30 mouse cellular contexts compared by ENCODE assay signal in genomic region chr13:118658031-118658430, GRCm38 (mm10). TPM values are rescaled to one million over a fixed set of nuclear protein-coding genes. Genes with fewer than 3 reads are reported as not detected.
DNase-seq lines count a peak whose midpoint lies in the region; ATAC-seq and TF ChIP-seq lines count a peak whose summit lies in the region.
"Had no signal": no experiment of that assay in that cellular context is flagged by ENCODE, and none has a peak within 500 bp of the region (broad histone marks: within the 10 kb centered on the region; RNA-seq: fewer than 3 reads in every experiment).

No protein-coding gene starts in this region.

- 70% methylated on average over 2 of the region's 2 CpGs for WGBS in intestine, embryonic 15.5 days
- 77% methylated on average over 2 of the region's 2 CpGs for WGBS in kidney, postnatal 0 days

- no peaks in the 10 kb centered on the region for H3K36me3 ChIP-seq in intestine, embryonic 15.5 days
- no peaks in the 10 kb centered on the region for H3K36me3 ChIP-seq in kidney, postnatal 0 days (ENCODE audit: insufficient read depth, low read length)
- H3K36me3 ChIP-seq: forebrain, embryonic 12.5 days; heart, embryonic 10.5 days; heart, embryonic 15.5 days; hindbrain, embryonic 12.5 days; limb, embryonic 15.5 days; liver, embryonic 13.5 days; midbrain, embryonic 13.5 days had no signal

- H3K4me3 ChIP-seq in intestine, embryonic 15.5 days (replicated peaks) = no peak overlapping the region
- no peak overlapping the region for H3K4me3 ChIP-seq in kidney, postnatal 0 days (replicated peaks; ENCODE audit: low read depth, low read length)
- H3K4me3 ChIP-seq: erythroblast, embryonic 14.5 days; forebrain, embryonic 12.5 days; heart, embryonic 10.5 days; heart, embryonic 15.5 days; hindbrain, embryonic 12.5 days; limb, embryonic 15.5 days; liver, embryonic 13.5 days; megakaryocyte, embryonic 14.5 days; midbrain, embryonic 13.5 days had no signal

- H3K27ac ChIP-seq in intestine, embryonic 15.5 days = no peak overlapping the region
- peak overlapping the region; percentile 40; the same call in 1 of the 2 replicates for H3K27ac ChIP-seq in kidney, postnatal 0 days
- H3K27ac ChIP-seq: forebrain, embryonic 12.5 days; heart, embryonic 10.5 days; heart, embryonic 15.5 days; hindbrain, embryonic 12.5 days; hindbrain, postnatal 0 days; limb, embryonic 15.5 days; liver, embryonic 13.5 days; midbrain, embryonic 13.5 days had no signal

- H3K9me3 ChIP-seq in intestine, embryonic 15.5 days = no peaks in the 10 kb centered on the region
- no peaks in the 10 kb centered on the region for H3K9me3 ChIP-seq in kidney, postnatal 0 days (replicated peaks; ENCODE audit: low read length)
- H3K9me3 ChIP-seq: forebrain, embryonic 12.5 days; heart, embryonic 10.5 days; heart, embryonic 15.5 days; hindbrain, embryonic 12.5 days; limb, embryonic 15.5 days; liver, embryonic 13.5 days; midbrain, embryonic 13.5 days had no signal

- peak; percentile 36 for ATAC-seq in intestine, embryonic 15.5 days
- ATAC-seq in kidney, postnatal 0 days (replicated peaks; ENCODE audit: low FRiP score, low read depth) = no peak
- ATAC-seq: CD4-positive, CD25-positive, alpha-beta regulatory T cell, adult 4 months; hindbrain, postnatal 0 days; lung, postnatal 0 days; midbrain, embryonic 13.5 days had no signal

- no peaks in the 10 kb centered on the region for H3K4me1 ChIP-seq in intestine, embryonic 15.5 days (replicated peaks)
- H3K4me1 ChIP-seq in kidney, postnatal 0 days (replicated peaks; ENCODE audit: insufficient read depth, low read length) = no peaks in the 10 kb centered on the region
- H3K4me1 ChIP-seq: forebrain, embryonic 12.5 days; heart, embryonic 10.5 days; heart, embryonic 15.5 days; hindbrain, embryonic 12.5 days; limb, embryonic 15.5 days; liver, embryonic 13.5 days; megakaryocyte, embryonic 14.5 days had no signal

- H3K4me2 ChIP-seq in intestine, embryonic 15.5 days (replicated peaks) = peak overlapping the region; percentile 35; the same call in 1 of the 2 replicates
- no peak overlapping the region for H3K4me2 ChIP-seq in kidney, postnatal 0 days (ENCODE audit: low read length)
- H3K4me2 ChIP-seq: forebrain, embryonic 12.5 days; heart, embryonic 15.5 days; hindbrain, embryonic 12.5 days; limb, embryonic 15.5 days; liver, embryonic 13.5 days; midbrain, embryonic 13.5 days had no signal

- no peaks in the 10 kb centered on the region for H3K27me3 ChIP-seq in intestine, embryonic 15.5 days (replicated peaks)
- no peaks in the 10 kb centered on the region for H3K27me3 ChIP-seq in kidney, postnatal 0 days (ENCODE audit: insufficient read depth, low read length)
- H3K27me3 ChIP-seq: forebrain, embryonic 12.5 days; heart, embryonic 15.5 days; hindbrain, embryonic 12.5 days; limb, embryonic 15.5 days; liver, embryonic 13.5 days; megakaryocyte, embryonic 14.5 days; midbrain, embryonic 13.5 days had no signal

- DNase-seq in kidney, adult 8-10 months = peak; percentile 10 to 21
- no peak for DNase-seq in kidney, postnatal 10 days
- DNase-seq in kidney, postnatal 0 days (ENCODE audit: low spot score) = no peak
- DNase-seq in adrenal gland, adult 2 months = no peak
- DNase-seq in yolk sac, embryonic 10.5 days (ENCODE audit: low spot score) = no peak
- no peak for DNase-seq in thymus, postnatal 36 days
- DNase-seq: adrenal gland, postnatal 36 days; cerebellum, adult 18-20 months; gastrocnemius, postnatal 14 days; heart, postnatal 36 days; layer of hippocampus, postnatal 36 days; left cerebral cortex, postnatal 4 days; liver, embryonic 13.5 days; lung, adult 18-20 months; lung, postnatal 4 days; thymus, postnatal 25 days had no signal

- no peak overlapping the region for H3K9ac ChIP-seq in intestine, embryonic 15.5 days
- no peak overlapping the region for H3K9ac ChIP-seq in kidney, postnatal 0 days (ENCODE audit: low read depth, low read length)
- H3K9ac ChIP-seq: forebrain, embryonic 12.5 days; heart, embryonic 15.5 days; hindbrain, embryonic 12.5 days; limb, embryonic 15.5 days; liver, embryonic 13.5 days; midbrain, embryonic 13.5 days had no signal

- TF ChIP-seq CTCF in kidney, postnatal 0 days (IDR thresholded peaks at IDR 0.05; ENCODE audit: low read depth) = no peak

RNA-seq across cellular contexts. Expression of gene Fgf10, which starts 11.6 kb away (rescaled TPM):
- polyA plus RNA-seq in intestine, embryonic 15.5 days (2015; fragmentation: Nextera tagmentation; extraction: Ambion mirVana) = 2.2 and 3.0 TPM in 2 replicates
- polyA plus RNA-seq in kidney, postnatal 0 days (2015; fragmentation: Nextera tagmentation; extraction: Ambion mirVana) = 2.8 and 2.9 TPM in 2 replicates
- 1 to 10 TPM; 1.6 to 3.9 TPM for total RNA-seq in adrenal gland, adult 2 months (2021)
- 0.83 and 0.86 TPM in 2 replicates for polyA plus RNA-seq in adrenal gland, adult 2 months (2012; rRNA removed)
- total RNA-seq: granulocyte monocyte progenitor cell, adult 5-6 weeks; monocyte, adult 5-6 weeks had no signal
- polyA plus RNA-seq: erythroblast, embryonic 14.5 days had no signal

Comparison
In these comparisons a context has a peak if more than half of its experiments do, and no peak if none do; other contexts are left out.
1. DNase-seq: peak in kidney, adult 8-10 months (2 of 2); none in kidney, postnatal 10 days (single experiment), kidney, postnatal 0 days (single experiment), adrenal gland, adult 2 months (single experiment), yolk sac, embryonic 10.5 days (single experiment) and thymus, postnatal 36 days (0 of 2).